Mouse (Mus musculus): ENCODE data around the gene Shisa4. TPM values are rescaled to one million over a fixed set of nuclear protein-coding genes. Genes with fewer than 3 reads are reported as not detected.
A peak's percentile ranks its signal among the peaks of the same experiment; 100 is the strongest.
"Not testable (repeated sequence)": the region's sequence is repeated elsewhere in the genome, so short reads cannot be mapped to it uniquely, and the experiment has no call there.

Shisa4 gene
- total RNA-seq (2021), result 10 to 100 TPM; 25.8 to 27.0 TPM
- long read RNA-seq, experiment 1, transcript Shisa4-201 (5 exons, 1,763 nt), result major isoform, 15 of 21 reads
- long read RNA-seq, experiment 1, partial matches to known transcripts, result 2 of 21 reads
- long read RNA-seq, experiment 1, other reads (novel, unspliced or antisense), result 1 of 21 reads
- long read RNA-seq, experiment 2, transcript Shisa4-201 (5 exons, 1,763 nt), result major isoform, 10 of 13 reads
- long read RNA-seq, experiment 2, partial matches to known transcripts, result 1 of 13 reads
- long read RNA-seq, experiment 2, other reads (novel, unspliced or antisense), result 1 of 13 reads

GRCm38 (mm10) chr1:135374868-135375581, at the start of gene Shisa4:
Shisa4 (minus strand) TSS chr1:135375237.
- DNase-seq (ENCODE audit: low spot score in 2 of 2), result peak in 1 of 2 experiments; percentile 36

DNA sequence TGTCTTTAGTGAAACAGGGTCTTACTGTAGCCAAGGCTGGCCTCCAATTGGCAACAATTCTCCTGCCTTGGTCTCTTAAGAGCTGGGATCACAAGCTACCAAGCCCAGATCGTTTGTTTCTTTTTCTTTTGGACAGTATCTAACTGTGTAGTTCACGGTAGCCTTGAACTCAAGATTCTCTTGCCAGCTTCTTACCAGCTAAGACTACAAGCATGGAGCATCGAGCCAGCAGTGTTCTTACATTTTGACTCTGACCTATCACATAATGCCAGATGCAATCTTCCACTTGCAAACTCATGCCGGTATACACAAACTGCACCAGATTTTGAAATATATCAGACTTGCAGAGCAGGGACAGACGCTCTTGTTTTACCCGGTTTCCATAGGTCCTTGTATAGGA, 47.7 kb upstream of the Shisa4 start:
- no peak for DNase-seq (ENCODE audit: low spot score in 2 of 2)

GRCm38 (mm10) chr1:135413996-135414395, 39.0 kb upstream of the Shisa4 start:
- no peak for DNase-seq (ENCODE audit: low spot score in 2 of 2)

- no peak for DNase-seq (ENCODE audit: low spot score in 2 of 2)
Measured at GRCm38 (mm10) chr1:135412130-135412529, 37.1 kb upstream of the Shisa4 start.

- DNase-seq (ENCODE audit: low spot score in 2 of 2), result no peak
Measured at GRCm38 (mm10) chr1:135410967-135411366, 35.9 kb upstream of the Shisa4 start.

- no peak for DNase-seq (ENCODE audit: low spot score in 2 of 2)
Measured at GRCm38 (mm10) chr1:135408973-135409372, 33.9 kb upstream of the Shisa4 start.

- DNase-seq (ENCODE audit: low spot score in 2 of 2), result no peak
Measured at GRCm38 (mm10) chr1:135405356-135405755, 30.3 kb upstream of the Shisa4 start.

DNA sequence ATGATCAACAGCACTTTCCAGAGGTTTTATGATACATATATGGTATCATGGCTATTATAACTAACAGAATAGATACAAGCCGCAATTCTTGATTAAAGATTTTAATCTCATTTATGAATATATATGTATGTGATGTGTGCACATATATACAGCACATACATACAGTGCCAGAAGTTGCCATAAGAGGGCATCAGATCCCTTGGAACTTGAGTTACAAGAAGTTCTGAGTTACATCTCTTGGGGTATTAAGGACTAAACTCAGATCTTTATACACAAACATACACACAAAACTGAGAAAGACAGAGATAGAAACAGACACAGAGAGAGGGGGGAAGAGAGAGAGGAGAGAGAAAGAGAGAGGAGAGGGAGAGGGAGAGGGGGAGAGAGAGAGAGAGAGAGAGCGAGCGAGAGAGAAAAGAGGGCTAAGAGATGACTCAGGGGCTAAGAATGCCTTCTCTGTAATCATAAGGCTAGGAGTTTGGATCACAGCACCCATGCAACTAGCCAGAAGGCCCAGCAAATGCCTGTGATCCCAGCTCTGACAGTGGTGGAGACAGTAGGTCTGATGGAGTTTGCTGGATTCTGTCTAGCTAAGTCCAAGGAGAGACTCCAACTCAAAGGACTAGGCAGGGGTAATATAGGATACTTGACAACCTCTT, 26.5 kb upstream of the Shisa4 start:
- DNase-seq (ENCODE audit: low spot score in 2 of 2), result no peak

DNA sequence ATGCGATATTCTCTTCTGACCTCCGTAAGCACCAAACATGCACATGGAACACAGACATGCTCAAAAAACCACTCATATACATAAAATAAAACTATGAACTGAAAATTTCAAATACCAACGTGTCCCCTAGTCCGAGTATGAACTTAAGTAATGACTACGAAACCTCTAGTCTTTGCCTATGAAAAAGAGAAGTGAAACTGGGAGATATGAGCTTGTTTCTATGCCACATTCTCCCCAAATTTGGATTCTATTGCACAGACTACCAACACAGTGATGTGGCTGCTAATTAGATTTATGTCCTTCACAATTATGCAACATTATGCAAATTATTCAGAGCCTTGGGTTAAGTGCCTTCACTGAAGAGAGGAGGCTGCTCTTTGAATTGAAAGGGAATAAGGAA, 24.4 kb upstream of the Shisa4 start:
- no peak for DNase-seq (ENCODE audit: low spot score in 2 of 2)

- no peak for DNase-seq (ENCODE audit: low spot score in 2 of 2)
Measured at GRCm38 (mm10) chr1:135385161-135385560, 10.1 kb upstream of the Shisa4 start.

DNA sequence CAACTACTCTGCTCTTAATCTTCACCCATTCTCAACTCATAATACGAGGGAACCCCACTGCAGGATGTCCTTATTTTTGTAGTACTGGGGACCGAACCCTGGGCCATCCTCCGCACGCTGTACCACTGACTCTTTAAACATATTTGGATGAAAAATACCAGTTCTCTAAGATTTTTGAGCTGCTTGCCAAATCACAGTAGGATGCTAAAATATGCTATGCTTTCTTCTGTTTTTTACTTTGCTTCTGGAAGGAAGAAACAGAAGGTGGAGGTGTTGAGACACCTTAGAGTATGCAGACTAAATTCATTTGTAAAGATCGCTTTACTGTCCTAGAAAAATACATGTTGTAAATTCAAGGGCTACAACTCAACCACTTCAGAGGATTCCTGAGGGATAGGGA, 9.1 kb upstream of the Shisa4 start:
- DNase-seq (ENCODE audit: low spot score in 2 of 2), result no peak

DNA sequence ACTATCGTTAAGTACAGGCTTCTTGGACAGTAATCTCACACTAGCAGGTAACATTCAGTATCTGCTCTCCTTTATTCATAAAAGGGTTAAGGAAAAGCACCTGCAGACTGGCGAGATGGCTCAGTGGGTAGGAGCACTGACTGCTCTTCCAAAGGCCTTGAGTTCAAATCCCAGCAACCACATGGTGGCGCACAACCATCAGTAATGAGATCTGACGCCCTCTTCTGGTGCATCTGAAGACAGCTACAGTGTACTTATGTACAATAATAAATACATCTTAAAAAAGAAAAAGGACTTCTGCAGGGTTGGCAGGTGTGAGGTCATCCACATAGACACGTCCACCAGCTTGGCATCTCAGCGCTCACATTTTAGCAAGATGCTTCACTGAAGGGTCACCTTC, 6.5 kb upstream of the Shisa4 start:
- DNase-seq (ENCODE audit: low spot score in 2 of 2), result not testable (repeated sequence)

- no peak for DNase-seq (ENCODE audit: low spot score in 2 of 2)
Measured at GRCm38 (mm10) chr1:135380071-135380991, 5.3 kb upstream of the Shisa4 start.

DNA sequence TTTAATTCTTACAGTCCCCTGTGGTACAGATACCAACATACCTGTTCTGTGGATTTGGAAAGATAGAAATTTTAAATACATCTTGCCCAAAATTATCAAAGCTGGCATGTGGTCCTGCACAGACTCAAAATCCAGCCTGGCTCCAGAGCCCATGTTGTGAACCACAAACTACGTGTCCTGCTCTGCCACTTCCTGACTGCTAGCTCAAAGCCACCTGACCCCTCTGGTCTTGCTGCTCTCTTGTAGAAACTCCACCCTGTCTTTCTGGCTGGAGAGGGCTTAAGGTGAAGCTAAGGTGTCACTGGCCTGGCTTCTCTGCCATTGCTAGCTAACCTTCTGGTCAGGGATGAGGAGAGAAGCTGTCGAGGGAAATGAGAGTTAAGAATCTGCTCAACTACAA, 4.0 kb upstream of the Shisa4 start:
- no peak for DNase-seq (ENCODE audit: low spot score in 2 of 2)

- no peak for DNase-seq (ENCODE audit: low spot score in 2 of 2)
Measured at GRCm38 (mm10) chr1:135378576-135378975, 3.5 kb upstream of the Shisa4 start.

GRCm38 (mm10) chr1:135374175-135374867, 716 bp downstream of the Shisa4 start:
- DNase-seq (ENCODE audit: low spot score in 2 of 2), result no peak

GRCm38 (mm10) chr1:135373171-135373677, 1.8 kb downstream of the Shisa4 start:
- DNase-seq (ENCODE audit: low spot score in 2 of 2), result no peak

DNA sequence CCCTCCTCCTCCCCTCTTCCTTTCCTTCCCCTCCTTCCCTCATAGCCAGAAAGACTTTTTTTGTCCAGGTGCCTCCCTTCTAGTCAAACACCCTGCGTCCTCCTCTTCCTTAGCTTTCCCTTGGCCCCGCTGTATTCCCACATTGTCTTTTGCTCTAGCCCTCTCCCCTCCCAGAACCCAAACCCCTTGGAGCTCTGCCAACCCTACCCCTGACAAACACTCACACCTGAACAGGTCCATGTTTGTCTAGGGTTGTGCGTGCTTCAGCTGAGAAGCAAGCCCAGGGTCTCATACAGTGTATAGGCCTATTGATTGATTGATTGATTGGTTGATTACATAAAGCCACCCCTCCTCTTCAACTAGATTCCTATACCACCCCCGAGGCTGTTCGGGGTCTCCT, 5.6 kb downstream of the Shisa4 start:
- DNase-seq (ENCODE audit: low spot score in 2 of 2), result no peak

DNA sequence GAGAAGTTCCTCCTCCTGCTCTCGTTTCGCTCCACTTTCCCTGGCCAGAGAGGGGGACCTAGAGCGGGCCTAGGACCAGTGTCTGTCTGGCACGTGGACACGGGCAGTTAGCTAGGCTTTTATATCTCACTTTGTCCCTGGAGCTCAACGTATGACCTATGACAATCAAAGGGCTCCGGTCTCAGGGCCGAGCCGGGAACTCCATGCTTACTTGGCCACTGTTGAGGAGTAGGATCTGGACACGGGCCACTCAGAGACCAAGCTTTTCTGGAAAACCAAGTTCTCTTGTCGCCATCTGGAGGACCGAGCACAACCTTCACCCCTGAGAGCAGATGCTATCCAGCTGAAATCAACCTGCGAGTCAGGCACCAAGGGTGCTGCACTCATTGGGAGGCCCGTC, 6.1 kb downstream of the Shisa4 start:
- no peak for DNase-seq (ENCODE audit: low spot score in 2 of 2)

- DNase-seq (ENCODE audit: low spot score in 2 of 2), result peak; percentile 50 to 75
Measured at GRCm38 (mm10) chr1:135368245-135368644, 6.8 kb downstream of the Shisa4 start.
